Mouse (Mus musculus) C2C12 (cell line): ENCODE measurements around the gene Nckap5l.

ENCODE experiments used
- CTCF ChIP-seq: IDR thresholded peaks from one replicate; pipeline ENCODE4 v1.5.1; 2011; ENCODE audit not compliant: control insufficient read depth, insufficient read depth, insufficient read length
- FOSL1 ChIP-seq: IDR thresholded peaks from one replicate; pipeline ENCODE4 v1.8.0; 2011; ENCODE audit warnings: mild to moderate bottlenecking, low read length; ENCODE audit not compliant: poor library complexity, insufficient read depth, severe bottlenecking

- TF ChIP-seq CTCF (no peak), FOSL1 (no peak)
Observed at GRCm38 (mm10) chr15:99376240-99376639, 81.3 kb downstream of the Nckap5l start.
